Mouse (Mus musculus) midbrain, embryonic 14.5 days (tissue): ENCODE results near the gene Srd5a2. TPM values are rescaled to one million over a fixed set of nuclear protein-coding genes. Genes with fewer than 3 reads are reported as not detected.

Experiments used
- ATAC-seq: fragments of 200-750 bp; cut with Nextera tagmentation; 2 replicates; pipeline ENCODE4 v1.8.0; 2017; ENCODE audit warnings: moderate number of reproducible peaks, moderate library complexity; ENCODE audit not compliant: low FRiP score, low TSS enrichment
- DNase-seq: peaks from one replicate; pipeline ENCODE4 v3.0.0-alpha.2; 2015
- H3K27ac ChIP-seq: fragments of 300-500 bp; sonication (generic); replicated peaks from 2 replicates; pipeline ENCODE4 v1.5.1; 2014; ENCODE audit warnings: mild to moderate bottlenecking, low read depth, low read length, moderate library complexity
- H3K27me3 ChIP-seq: fragments of 300-500 bp; sonication (generic); 2 replicates; pipeline ENCODE4 v1.6.1; 2014; ENCODE audit warnings: low read length, control low read depth, mixed read lengths; ENCODE audit not compliant: control insufficient read depth, insufficient read depth
- H3K36me3 ChIP-seq: fragments of 300-500 bp; sonication (generic); 2 replicates; pipeline ENCODE4 v1.6.1; 2014; ENCODE audit warnings: low read length, control low read depth; ENCODE audit not compliant: control insufficient read depth, insufficient read depth
- H3K4me1 ChIP-seq: fragments of 300-500 bp; sonication (generic); 2 replicates; pipeline ENCODE4 v1.6.1; 2014; ENCODE audit warnings: mild to moderate bottlenecking, antibody characterized with exemption, low read length, control low read depth; ENCODE audit not compliant: control insufficient read depth, insufficient read depth
- H3K4me2 ChIP-seq: fragments of 300-500 bp; sonication (generic); 2 replicates; pipeline ENCODE4 v1.6.1; 2014; ENCODE audit warnings: mild to moderate bottlenecking, low read length, moderate library complexity
- H3K4me3 ChIP-seq: fragments of 300-500 bp; sonication (generic); replicated peaks from 2 replicates; pipeline ENCODE4 v1.5.1; 2014; ENCODE audit warnings: low read depth, low read length
- H3K9ac ChIP-seq: fragments of 300-500 bp; sonication (generic); replicated peaks from 2 replicates; pipeline ENCODE4 v1.6.1; 2014; ENCODE audit warnings: mild to moderate bottlenecking, low read length, moderate library complexity
- H3K9me3 ChIP-seq: fragments of 300-500 bp; sonication (generic); 2 replicates; pipeline ENCODE4 v1.6.1; 2016; ENCODE audit warnings: low read length, control low read depth, mixed read lengths; ENCODE audit not compliant: control insufficient read depth
- WGBS: fragments of 180-500 bp; shearing (Covaris S2); extraction: QIAGEN DNeasy Blood & Tissue Kit; methylation state at CpG from one replicate; pipeline ENCODE4 v1.1.7; 2014; 5-methylcytosine and 5-hydroxymethylcytosine counted together
- polyA plus RNA-seq: library from polyadenylated mRNA; unstranded; fragments of >200 nt; fragmentation: Nextera tagmentation; extraction: Ambion mirVana; gene quantifications from 2 replicates; pipeline ENCODE4 v1.2.1, GENCODE M21; 2014

The Srd5a2 gene
- polyA plus RNA-seq, 1 experiment from 2014 or later = not detected

DNA sequence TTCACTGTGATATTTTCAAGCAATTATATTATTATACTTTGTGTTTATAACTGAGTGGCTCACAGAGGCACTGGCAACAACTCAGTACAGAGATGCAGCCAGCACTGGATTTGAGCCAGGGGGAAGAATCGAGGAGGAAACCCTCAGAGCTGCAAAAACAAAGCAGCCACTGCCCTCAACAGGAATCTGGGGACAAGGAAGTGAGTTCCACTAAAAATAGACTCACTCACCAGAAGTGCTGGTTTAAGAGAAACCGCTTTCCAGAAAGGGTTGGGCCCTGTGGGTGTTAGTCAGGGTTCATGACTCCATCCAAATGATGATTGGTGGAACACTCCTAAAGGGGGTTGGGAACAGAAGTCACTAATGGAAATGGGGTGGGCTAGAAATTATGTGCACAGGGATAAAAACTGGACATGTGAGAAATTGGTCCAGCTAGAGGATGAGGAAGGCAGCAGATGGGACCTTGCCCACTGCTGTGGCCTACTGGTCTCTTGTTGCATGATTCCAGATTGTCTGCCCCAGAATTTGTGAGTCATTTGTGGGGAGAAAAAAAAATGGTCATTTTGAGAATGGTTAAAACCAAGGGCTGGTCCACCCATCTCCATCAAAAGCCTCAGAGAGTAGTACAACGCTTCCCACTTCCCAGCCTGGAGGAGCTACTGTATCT lies 77.2 kb downstream of the Srd5a2 start:
- H3K36me3 ChIP-seq = no peaks in the 10 kb centered on the region
- no peak overlapping the region for H3K4me3 ChIP-seq
- H3K27ac ChIP-seq = no peak overlapping the region
- H3K27me3 ChIP-seq = no peaks in the 10 kb centered on the region
- H3K9ac ChIP-seq = no peak overlapping the region
- DNase-seq = no peak
- H3K9me3 ChIP-seq = no peaks in the 10 kb centered on the region
- H3K4me1 ChIP-seq = no peaks in the 10 kb centered on the region
- WGBS = 81% methylated on average over 3 of the region's 3 CpGs
- ATAC-seq = no peak
- no peak overlapping the region for H3K4me2 ChIP-seq

Other genes starting within 250 kb of the Srd5a2 start
- gene Ehd3, start 243.8 kb downstream of the Srd5a2 start, polyA plus RNA-seq = 14.7 and 16.7 TPM in 2 replicates
- gene Xdh, start 97.7 kb downstream of the Srd5a2 start, polyA plus RNA-seq = 0.26 and 0.30 TPM in 2 replicates
- 59.3 and 64.0 TPM in 2 replicates for gene Memo1, start 247.6 kb upstream of the Srd5a2 start, polyA plus RNA-seq